Mouse (Mus musculus) frontal cortex, postnatal 14 days (tissue): Measurements from ENCODE around the gene Dclk2.

Experiments
- DNase-seq, 2 experiments: peaks; one replicate each; pipeline ENCODE4 v3.0.0; 2022; ENCODE audit warnings: low spot score in 2 of 2

The Dclk2 gene

GRCm38 (mm10) chr3:86759834-86760233 lies 160.8 kb downstream of the Dclk2 start:
- DNase-seq = no peak

- no peak for DNase-seq
Measured at GRCm38 (mm10) chr3:86759383-86759782, 161.3 kb downstream of the Dclk2 start.

- no peak for DNase-seq
Measured at GRCm38 (mm10) chr3:86758727-86759126, 161.9 kb downstream of the Dclk2 start.

- no peak for DNase-seq
Measured at GRCm38 (mm10) chr3:86756548-86756947, 164.1 kb downstream of the Dclk2 start.

GRCm38 (mm10) chr3:86754595-86755557 lies 165.8 kb downstream of the Dclk2 start:
- no peak for DNase-seq

GRCm38 (mm10) chr3:86754178-86754577 lies 166.5 kb downstream of the Dclk2 start:
- no peak for DNase-seq

- DNase-seq = no peak
Measured at GRCm38 (mm10) chr3:86750652-86751051, 170.0 kb downstream of the Dclk2 start.

GRCm38 (mm10) chr3:86745769-86746512 lies 174.7 kb downstream of the Dclk2 start:
- DNase-seq = no peak

- no peak for DNase-seq
Measured at GRCm38 (mm10) chr3:86745348-86745747, 175.3 kb downstream of the Dclk2 start.

GRCm38 (mm10) chr3:86739745-86740144 lies 180.9 kb downstream of the Dclk2 start:
- DNase-seq = no peak

- DNase-seq = no peak
Measured at GRCm38 (mm10) chr3:86738831-86739230, 181.8 kb downstream of the Dclk2 start.
